Mouse (Mus musculus): ENCODE data around the gene Ralgps2. TPM values are rescaled to one million over a fixed set of nuclear protein-coding genes. Genes with fewer than 3 reads are reported as not detected.

Ralgps2 gene
- polyA plus RNA-seq, 1 experiment from 2014 or later = 86.5 TPM

- Histone ChIP-seq H3K27ac (no peak overlapping the region), H3K4me1 (peaks cover 4% of the 10 kb centered on the region; the same call in 1 of the 2 replicates), H3K9me3 (no peaks in the 10 kb centered on the region), H3K27me3 (ENCODE audit: poor library complexity, severe bottlenecking) (no peaks in the 10 kb centered on the region), H3K4me3 (no peak overlapping the region), H3K36me3 (replicated peaks) (no peaks in the 10 kb centered on the region)
- WGBS = 86% methylated on average over 5 of the region's 5 CpGs
- DNase-seq (ENCODE audit: extremely low spot score, low spot score) = no peak
Measured at GRCm38 (mm10) chr1:156914942-156915341, 24.5 kb downstream of the Ralgps2 start.

DNA sequence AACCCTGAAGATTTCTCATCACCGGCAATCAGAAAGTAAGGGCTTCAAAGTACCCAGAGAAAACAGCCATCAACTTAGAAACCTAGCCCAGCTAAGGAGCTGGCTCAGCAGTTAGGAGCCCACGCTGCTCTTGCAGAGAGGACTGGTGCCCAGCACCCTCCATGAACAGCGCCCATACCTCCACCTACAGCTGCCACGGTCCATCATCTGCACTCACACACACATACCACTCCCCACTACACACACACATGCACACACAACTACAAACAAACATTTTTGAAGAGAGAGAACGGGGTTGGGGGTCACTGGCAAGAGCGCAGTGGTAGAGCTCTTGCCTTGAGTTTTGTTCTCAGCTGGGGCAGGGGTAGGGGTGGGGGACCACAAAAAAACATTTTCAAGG is 26.2 kb downstream of the Ralgps2 start:
- no peak for DNase-seq (ENCODE audit: extremely low spot score, low spot score)
- Histone ChIP-seq H3K27me3 (ENCODE audit: poor library complexity, severe bottlenecking) (no peaks in the 10 kb centered on the region), H3K27ac (no peak overlapping the region), H3K9me3 (no peaks in the 10 kb centered on the region), H3K4me1 (no peaks in the 10 kb centered on the region), H3K36me3 (replicated peaks) (no peaks in the 10 kb centered on the region), H3K4me3 (no peak overlapping the region)
- 90% methylated on average over 6 of the region's 6 CpGs for WGBS

- 81% methylated on average over 2 of the region's 2 CpGs for WGBS
- Histone ChIP-seq H3K4me3 (no peak overlapping the region), H3K27me3 (ENCODE audit: poor library complexity, severe bottlenecking) (no peaks in the 10 kb centered on the region), H3K27ac (no peak overlapping the region), H3K36me3 (replicated peaks) (peaks cover 15% of the 10 kb centered on the region), H3K4me1 (no peaks in the 10 kb centered on the region), H3K9me3 (no peaks in the 10 kb centered on the region)
- DNase-seq (ENCODE audit: extremely low spot score, low spot score) = no peak
Measured at GRCm38 (mm10) chr1:156910948-156911347, 28.5 kb downstream of the Ralgps2 start.

- DNase-seq (ENCODE audit: extremely low spot score, low spot score) = no peak
- Histone ChIP-seq H3K27me3 (ENCODE audit: poor library complexity, severe bottlenecking) (no peaks in the 10 kb centered on the region), H3K4me3 (no peak overlapping the region), H3K36me3 (replicated peaks) (peaks cover 20% of the 10 kb centered on the region), H3K4me1 (no peaks in the 10 kb centered on the region), H3K27ac (no peak overlapping the region), H3K9me3 (no peaks in the 10 kb centered on the region)
Measured at GRCm38 (mm10) chr1:156909866-156910265, 29.6 kb downstream of the Ralgps2 start.

- Histone ChIP-seq H3K9me3 (no peaks in the 10 kb centered on the region), H3K27me3 (ENCODE audit: poor library complexity, severe bottlenecking) (no peaks in the 10 kb centered on the region), H3K36me3 (replicated peaks) (peaks cover 20% of the 10 kb centered on the region), H3K4me1 (no peaks in the 10 kb centered on the region), H3K27ac (no peak overlapping the region), H3K4me3 (no peak overlapping the region)
- 91% methylated on average over 4 of the region's 4 CpGs for whole genome bisulfite sequencing
- DNase-seq (ENCODE audit: extremely low spot score, low spot score) = no peak
Measured at GRCm38 (mm10) chr1:156909265-156909664, 30.2 kb downstream of the Ralgps2 start.

DNA sequence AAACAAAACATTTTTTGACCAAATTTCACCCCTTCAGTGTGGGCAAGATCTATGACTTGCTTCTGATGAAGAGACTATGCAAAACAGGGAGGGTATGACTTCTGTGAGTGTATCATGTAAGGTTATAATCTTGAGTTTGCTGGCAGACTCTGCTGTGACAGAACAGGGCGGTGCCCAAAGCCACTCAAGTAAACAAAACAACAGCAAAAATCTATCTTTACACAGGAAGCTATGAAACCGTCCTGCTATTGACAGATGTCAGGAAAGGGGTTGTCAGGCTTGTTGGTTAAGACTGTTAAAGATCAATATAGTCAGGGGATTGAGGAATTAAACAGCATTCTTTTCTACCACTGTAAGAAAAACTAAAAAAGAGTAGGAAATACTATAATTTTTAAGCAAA is 33.8 kb downstream of the Ralgps2 start:
- H3K4me3 ChIP-seq = no peak overlapping the region
- H3K9me3 ChIP-seq = no peaks in the 10 kb centered on the region
- 83% methylated on average over 2 of the region's 2 CpGs for WGBS
- DNase-seq (ENCODE audit: extremely low spot score, low spot score) = no peak
- H3K4me1 ChIP-seq = peaks cover 8% of the 10 kb centered on the region; the same call in 1 of the 2 replicates
- no peaks in the 10 kb centered on the region for H3K27me3 ChIP-seq (ENCODE audit: poor library complexity, severe bottlenecking)
- peaks cover 28% of the 10 kb centered on the region for H3K36me3 ChIP-seq (replicated peaks)
- H3K27ac ChIP-seq = no peak overlapping the region

DNA sequence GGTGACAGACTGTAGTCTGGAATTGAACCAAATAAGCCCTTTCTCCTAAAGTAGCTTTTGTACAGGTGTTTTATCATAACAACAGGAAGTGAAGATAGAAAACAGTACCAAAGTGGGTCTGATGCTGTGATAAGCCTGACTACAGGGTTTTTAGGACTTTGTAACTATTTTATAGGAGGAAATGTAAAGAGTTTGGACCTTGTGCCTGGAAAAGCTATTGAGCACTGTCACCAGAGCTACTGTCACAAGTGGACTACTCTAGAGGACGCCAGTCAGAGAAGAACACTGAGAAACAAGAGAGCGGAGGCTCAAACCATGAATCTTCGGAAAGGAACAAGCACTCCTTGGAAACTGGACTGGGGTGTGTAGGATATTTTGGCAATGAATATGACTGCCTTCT is 35.5 kb downstream of the Ralgps2 start:
- 94% methylated on average over 3 of the region's 3 CpGs for WGBS
- Histone ChIP-seq H3K36me3 (replicated peaks) (peaks cover 44% of the 10 kb centered on the region), H3K4me3 (no peak overlapping the region)

GRCm38 (mm10) chr1:156901689-156902088 is 37.7 kb downstream of the Ralgps2 start:
- Histone ChIP-seq H3K9me3 (no peaks in the 10 kb centered on the region), H3K27me3 (ENCODE audit: poor library complexity, severe bottlenecking) (no peaks in the 10 kb centered on the region), H3K4me3 (no peak overlapping the region), H3K27ac (no peak overlapping the region), H3K4me1 (peaks cover 16% of the 10 kb centered on the region), H3K36me3 (replicated peaks) (peaks cover 51% of the 10 kb centered on the region)
- DNase-seq (ENCODE audit: extremely low spot score, low spot score) = no peak
- 85% methylated on average over 6 of the region's 6 CpGs for WGBS

More for the DNA sequence above, 35.5 kb downstream of the Ralgps2 start:
- Histone ChIP-seq H3K27me3 (ENCODE audit: poor library complexity, severe bottlenecking) (no peaks in the 10 kb centered on the region), H3K27ac (no peak overlapping the region), H3K9me3 (no peaks in the 10 kb centered on the region), H3K4me1 (peaks cover 8% of the 10 kb centered on the region; the same call in 1 of the 2 replicates)
- DNase-seq (ENCODE audit: extremely low spot score, low spot score) = no peak

- Histone ChIP-seq H3K27me3 (ENCODE audit: poor library complexity, severe bottlenecking) (no peaks in the 10 kb centered on the region), H3K9me3 (no peaks in the 10 kb centered on the region), H3K36me3 (replicated peaks) (peaks cover 35% of the 10 kb centered on the region), H3K4me1 (no peaks in the 10 kb centered on the region), H3K4me3 (no peak overlapping the region), H3K27ac (no peak overlapping the region)
- 95% methylated on average over 4 of the region's 4 CpGs for WGBS
- DNase-seq (ENCODE audit: extremely low spot score, low spot score) = no peak
Measured at GRCm38 (mm10) chr1:156891561-156891960, 47.9 kb downstream of the Ralgps2 start.

DNA sequence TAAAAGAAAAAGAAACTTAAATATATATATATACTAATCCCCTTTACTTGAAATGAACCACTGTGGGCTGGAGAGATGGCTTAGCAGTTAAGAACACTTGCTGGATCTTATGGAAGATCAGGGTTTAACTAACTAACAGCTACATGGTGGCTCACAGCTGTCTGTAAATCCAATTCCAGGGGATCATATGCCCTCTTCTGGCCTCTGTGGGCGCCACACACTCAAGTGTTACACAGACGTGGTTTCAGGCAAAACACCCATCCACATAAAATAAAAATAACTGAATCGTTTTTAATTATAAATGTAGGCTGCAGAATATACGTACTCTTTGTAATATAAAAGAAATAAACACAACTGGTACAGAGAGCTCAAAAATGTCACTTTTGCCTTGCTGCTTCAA is 50.6 kb downstream of the Ralgps2 start:
- Histone ChIP-seq H3K27me3 (ENCODE audit: poor library complexity, severe bottlenecking) (no peaks in the 10 kb centered on the region), H3K4me3 (no peak overlapping the region), H3K9me3 (no peaks in the 10 kb centered on the region), H3K36me3 (replicated peaks) (peaks cover 51% of the 10 kb centered on the region), H3K4me1 (no peaks in the 10 kb centered on the region), H3K27ac (no peak overlapping the region)
- WGBS = 91% methylated on average over 4 of the region's 4 CpGs
- no peak for DNase-seq (ENCODE audit: extremely low spot score, low spot score)

- 94% methylated on average over 2 of the region's 2 CpGs for WGBS
- no peak overlapping the region for H3K4me3 ChIP-seq
- H3K36me3 ChIP-seq (replicated peaks) = peaks cover 72% of the 10 kb centered on the region
- DNase-seq (ENCODE audit: extremely low spot score, low spot score) = no peak
- no peaks in the 10 kb centered on the region for H3K27me3 ChIP-seq (ENCODE audit: poor library complexity, severe bottlenecking)
- no peaks in the 10 kb centered on the region for H3K4me1 ChIP-seq
- peaks cover 5% of the 10 kb centered on the region; the same call in 1 of the 2 replicates for H3K9me3 ChIP-seq
- H3K27ac ChIP-seq = no peak overlapping the region
Measured at GRCm38 (mm10) chr1:156885879-156886278, 53.5 kb downstream of the Ralgps2 start.

DNA sequence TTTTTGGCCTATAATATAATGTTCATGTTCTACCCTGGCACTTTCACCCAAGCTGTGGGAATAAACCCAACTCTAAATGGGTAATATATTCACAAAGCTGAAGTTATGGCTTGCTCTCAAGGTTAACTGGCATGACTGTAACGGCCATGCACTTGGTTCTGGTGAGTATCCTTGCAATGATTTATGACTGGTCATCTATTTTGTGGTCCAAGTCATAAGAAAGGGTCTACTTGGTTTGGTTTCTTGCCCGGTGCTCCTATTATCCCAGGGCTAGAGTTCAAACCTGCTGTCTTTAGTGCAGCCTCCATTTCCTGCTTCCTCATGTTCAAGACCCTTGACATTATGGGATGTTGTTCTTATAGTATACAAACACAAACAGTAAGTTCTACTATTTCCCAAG is 54.6 kb downstream of the Ralgps2 start:
- no peak for DNase-seq (ENCODE audit: extremely low spot score, low spot score)
- Histone ChIP-seq H3K27ac (no peak overlapping the region), H3K36me3 (replicated peaks) (peaks cover 73% of the 10 kb centered on the region), H3K9me3 (peaks cover 5% of the 10 kb centered on the region; the same call in 1 of the 2 replicates), H3K27me3 (ENCODE audit: poor library complexity, severe bottlenecking) (no peaks in the 10 kb centered on the region), H3K4me3 (no peak overlapping the region), H3K4me1 (no peaks in the 10 kb centered on the region)
- 91% methylated on average over 2 of the region's 2 CpGs for WGBS

DNA sequence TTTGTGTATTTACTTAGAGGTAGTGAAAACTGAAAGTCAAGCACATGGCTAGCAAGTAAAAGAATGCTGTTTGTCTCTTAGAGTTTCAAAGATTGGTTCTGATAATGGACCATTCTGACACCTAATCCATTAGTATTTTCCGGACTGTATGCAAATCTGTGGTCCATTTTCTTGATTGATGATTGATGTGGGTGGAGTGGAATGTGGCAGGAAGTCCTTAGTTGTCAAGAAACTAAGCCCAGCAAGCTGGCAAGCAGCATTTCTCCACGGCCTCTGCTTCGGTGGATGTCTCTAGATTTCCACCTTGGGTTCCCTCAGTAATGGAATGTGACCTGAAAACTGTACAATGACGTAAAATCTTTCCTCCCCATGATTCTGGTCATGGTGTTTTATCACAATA is 68.8 kb downstream of the Ralgps2 start:
- H3K27me3 ChIP-seq (ENCODE audit: poor library complexity, severe bottlenecking) = no peaks in the 10 kb centered on the region
- peaks cover 40% of the 10 kb centered on the region for H3K36me3 ChIP-seq (replicated peaks)
- no peaks in the 10 kb centered on the region for H3K9me3 ChIP-seq
- H3K4me1 ChIP-seq = peaks cover 12% of the 10 kb centered on the region; the same call in 1 of the 2 replicates
- 95% methylated on average over 4 of the region's 4 CpGs for WGBS
- no peak overlapping the region for H3K4me3 ChIP-seq
- H3K27ac ChIP-seq = no peak overlapping the region
- no peak for DNase-seq (ENCODE audit: extremely low spot score, low spot score)

DNA sequence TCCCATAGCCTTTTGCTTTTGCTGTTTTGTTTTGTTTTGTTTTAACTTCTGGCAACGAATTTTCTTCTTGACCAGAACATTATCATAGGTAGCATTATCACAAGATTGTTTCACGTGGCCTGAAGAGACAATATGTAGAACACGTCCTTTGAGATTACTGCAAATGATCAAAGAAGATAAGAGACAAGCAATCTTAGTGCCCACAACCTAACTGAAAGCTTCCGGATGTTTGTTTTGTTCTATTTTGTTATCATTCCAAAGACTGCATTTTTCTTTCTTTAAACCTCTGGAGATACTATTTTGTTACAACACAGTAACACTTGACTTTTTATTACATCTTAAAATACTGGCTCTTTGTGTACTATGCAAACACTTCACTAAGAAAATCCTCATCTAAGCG is 69.4 kb downstream of the Ralgps2 start:
- 93% methylated on average over 5 of the region's 5 CpGs for WGBS
- Histone ChIP-seq H3K36me3 (replicated peaks) (peaks cover 38% of the 10 kb centered on the region), H3K27me3 (ENCODE audit: poor library complexity, severe bottlenecking) (no peaks in the 10 kb centered on the region), H3K9me3 (no peaks in the 10 kb centered on the region), H3K4me3 (no peak overlapping the region), H3K27ac (no peak overlapping the region), H3K4me1 (peaks cover 12% of the 10 kb centered on the region; the same call in 1 of the 2 replicates)
- no peak for DNase-seq (ENCODE audit: extremely low spot score, low spot score)

Measured in forebrain, embryonic 10.5 days (tissue).